32 mouse cellular contexts compared by ENCODE assay signal in the genomic region with DNA sequence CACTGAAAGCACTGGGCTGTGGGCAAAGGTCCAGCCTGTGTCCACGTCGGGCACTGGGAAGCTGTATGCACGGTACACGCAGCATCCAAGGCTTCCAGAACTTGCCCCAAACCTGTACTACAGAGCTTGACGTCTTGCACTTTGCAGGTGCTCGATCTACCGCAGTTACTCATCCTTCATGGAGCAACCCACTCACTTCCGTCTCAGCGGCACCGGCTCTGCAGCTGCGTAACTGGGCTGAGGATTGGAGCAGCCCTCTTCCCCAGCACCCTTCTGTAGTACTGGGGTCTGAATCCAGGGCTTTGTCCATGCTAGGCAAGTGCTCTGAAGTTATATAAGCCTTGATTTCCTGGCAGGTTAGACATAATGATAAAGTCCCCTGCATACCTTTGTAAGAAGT. TPM values are rescaled to one million over a fixed set of nuclear protein-coding genes. Genes with fewer than 3 reads are reported as not detected.
DNase-seq lines count a peak whose midpoint lies in the region; ATAC-seq lines count a peak whose summit lies in the region.
"Had no signal": no experiment of that assay in that cellular context is flagged by ENCODE, and none has a peak within 500 bp of the region (broad histone marks: within the 10 kb centered on the region; RNA-seq: fewer than 3 reads in every experiment).

No protein-coding gene starts in this region.

- 91% methylated on average over 11 of the region's 11 CpGs for WGBS in forebrain, embryonic 13.5 days
- WGBS in forebrain, embryonic 11.5 days, result 91% methylated on average over 11 of the region's 11 CpGs
- WGBS in hindbrain, embryonic 14.5 days, result 91% methylated on average over 11 of the region's 11 CpGs
- 93% methylated on average over 11 of the region's 11 CpGs for WGBS in hindbrain, embryonic 10.5 days
- 93% methylated on average over 11 of the region's 11 CpGs for WGBS in neural tube, embryonic 13.5 days

- ATAC-seq in forebrain, embryonic 13.5 days, result no peak
- no peak for ATAC-seq in forebrain, embryonic 11.5 days (replicated peaks; ENCODE audit: low FRiP score)
- no peak for ATAC-seq in hindbrain, embryonic 14.5 days (ENCODE audit: low FRiP score)
- 0 out of 2 replicates have a peak, but pooled peaks have one; percentile 22 for ATAC-seq in neural tube, embryonic 13.5 days (ENCODE audit: low read depth)
- ATAC-seq: CD4-positive, CD25-positive, alpha-beta regulatory T cell, adult 4 months; intestine, embryonic 15.5 days; Patski had no signal

- H3K27me3 ChIP-seq in forebrain, embryonic 13.5 days, result no peaks in the 10 kb centered on the region
- no peaks in the 10 kb centered on the region for H3K27me3 ChIP-seq in forebrain, embryonic 11.5 days (ENCODE audit: control insufficient read depth, insufficient read depth, low read length)
- H3K27me3 ChIP-seq in hindbrain, embryonic 14.5 days (ENCODE audit: control insufficient read depth, insufficient read depth, low read length), result no peaks in the 10 kb centered on the region
- H3K27me3 ChIP-seq in hindbrain, embryonic 10.5 days (ENCODE audit: insufficient read depth, poor library complexity, severe bottlenecking), result no peaks in the 10 kb centered on the region
- H3K27me3 ChIP-seq in neural tube, embryonic 13.5 days, result no peaks in the 10 kb centered on the region
- H3K27me3 ChIP-seq: intestine, embryonic 15.5 days; liver, embryonic 15.5 days; lung, embryonic 15.5 days; neural tube, embryonic 12.5 days had no signal

- H3K4me3 ChIP-seq in forebrain, embryonic 13.5 days, result no peak overlapping the region
- H3K4me3 ChIP-seq in forebrain, embryonic 11.5 days (ENCODE audit: low read depth, low read length), result no peak overlapping the region
- H3K4me3 ChIP-seq in hindbrain, embryonic 14.5 days (replicated peaks; ENCODE audit: low read length), result no peak overlapping the region
- H3K4me3 ChIP-seq in hindbrain, embryonic 10.5 days, result no peak overlapping the region
- H3K4me3 ChIP-seq in neural tube, embryonic 13.5 days, result no peak overlapping the region
- H3K4me3 ChIP-seq: gastrocnemius, adult 2 months; heart, embryonic 10.5 days; intestine, embryonic 15.5 days; limb, embryonic 10.5 days; liver, embryonic 15.5 days; lung, embryonic 15.5 days; megakaryocyte, embryonic 14.5 days; neural tube, embryonic 12.5 days had no signal

- H3K27ac ChIP-seq in forebrain, embryonic 13.5 days, result peak overlapping the region; percentile 57
- H3K27ac ChIP-seq in forebrain, embryonic 11.5 days (ENCODE audit: low read depth, low read length), result no peak overlapping the region
- H3K27ac ChIP-seq in hindbrain, embryonic 14.5 days, result peak overlapping the region; percentile 73
- no peak overlapping the region for H3K27ac ChIP-seq in hindbrain, embryonic 10.5 days
- H3K27ac ChIP-seq in neural tube, embryonic 13.5 days (replicated peaks), result peak overlapping the region; percentile 73
- H3K27ac ChIP-seq: gastrocnemius, adult 2 months; heart, embryonic 10.5 days; intestine, embryonic 15.5 days; limb, embryonic 10.5 days; liver, embryonic 15.5 days; lung, embryonic 15.5 days; neural tube, embryonic 12.5 days; stomach, postnatal 0 days had no signal

- H3K9ac ChIP-seq in forebrain, embryonic 13.5 days, result no peak overlapping the region
- H3K9ac ChIP-seq in forebrain, embryonic 11.5 days (ENCODE audit: low read length), result no peak overlapping the region
- no peak overlapping the region for H3K9ac ChIP-seq in hindbrain, embryonic 14.5 days
- no peak overlapping the region for H3K9ac ChIP-seq in neural tube, embryonic 13.5 days
- H3K9ac ChIP-seq: intestine, embryonic 15.5 days; liver, embryonic 15.5 days; lung, embryonic 15.5 days; neural tube, embryonic 12.5 days had no signal

- H3K4me1 ChIP-seq in forebrain, embryonic 13.5 days, result peaks cover 8% of the 10 kb centered on the region
- H3K4me1 ChIP-seq in forebrain, embryonic 11.5 days (replicated peaks; ENCODE audit: control insufficient read depth, insufficient read depth, low read length), result no peaks in the 10 kb centered on the region
- peaks cover 11% of the 10 kb centered on the region; the same call in 1 of the 2 replicates for H3K4me1 ChIP-seq in hindbrain, embryonic 14.5 days (replicated peaks; ENCODE audit: control insufficient read depth, insufficient read depth, low read length)
- H3K4me1 ChIP-seq in hindbrain, embryonic 10.5 days (replicated peaks), result peaks cover 9% of the 10 kb centered on the region; the same call in 1 of the 2 replicates
- peaks cover 15% of the 10 kb centered on the region for H3K4me1 ChIP-seq in neural tube, embryonic 13.5 days (replicated peaks)
- H3K4me1 ChIP-seq: intestine, embryonic 15.5 days; liver, embryonic 15.5 days; lung, embryonic 15.5 days; megakaryocyte, embryonic 14.5 days; neural tube, embryonic 12.5 days had no signal

- no peak for DNase-seq in forebrain, embryonic 11.5 days (ENCODE audit: low spot score)
- no peak for DNase-seq in hindbrain, embryonic 14.5 days (ENCODE audit: low spot score)
- DNase-seq in hindbrain, embryonic 10.5 days (ENCODE audit: low spot score), result no peak
- DNase-seq in neural tube, embryonic 10.5 days (ENCODE audit: extremely low spot score, low spot score), result no peak
- no peak for DNase-seq in ovary, postnatal 10 days (ENCODE audit: low spot score)
- DNase-seq in heart, adult 11 months, result no peak
- DNase-seq: adrenal gland, adult 2 months; cerebellum, adult 11-12 months; gastrocnemius, adult 2 months; heart, postnatal 4 days; kidney, adult 8-10 months; kidney, postnatal 10 days; liver; lung, postnatal 36 days; right cerebral cortex, postnatal 14 days had no signal

- no peaks in the 10 kb centered on the region for H3K9me3 ChIP-seq in forebrain, embryonic 13.5 days (replicated peaks)
- H3K9me3 ChIP-seq in forebrain, embryonic 11.5 days (ENCODE audit: control insufficient read depth, low read length), result no peaks in the 10 kb centered on the region
- H3K9me3 ChIP-seq in hindbrain, embryonic 14.5 days (ENCODE audit: control insufficient read depth, low read length), result no peaks in the 10 kb centered on the region
- H3K9me3 ChIP-seq in hindbrain, embryonic 10.5 days, result no peaks in the 10 kb centered on the region
- H3K9me3 ChIP-seq in neural tube, embryonic 13.5 days, result no peaks in the 10 kb centered on the region
- H3K9me3 ChIP-seq: G1E; heart, embryonic 10.5 days; intestine, embryonic 15.5 days; limb, embryonic 10.5 days; liver, embryonic 15.5 days; lung, embryonic 15.5 days; megakaryocyte, embryonic 14.5 days; neural tube, embryonic 12.5 days had no signal

- no peak overlapping the region for H3K4me2 ChIP-seq in forebrain, embryonic 13.5 days
- H3K4me2 ChIP-seq in forebrain, embryonic 11.5 days (ENCODE audit: low read depth, low read length, severe bottlenecking), result no peak overlapping the region
- no peak overlapping the region for H3K4me2 ChIP-seq in hindbrain, embryonic 14.5 days (replicated peaks)
- no peak overlapping the region for H3K4me2 ChIP-seq in neural tube, embryonic 13.5 days
- H3K4me2 ChIP-seq: intestine, embryonic 15.5 days; liver, embryonic 15.5 days; lung, embryonic 15.5 days; neural tube, embryonic 12.5 days had no signal

- H3K36me3 ChIP-seq in forebrain, embryonic 13.5 days (ENCODE audit: poor library complexity, severe bottlenecking), result no peaks in the 10 kb centered on the region
- H3K36me3 ChIP-seq in forebrain, embryonic 11.5 days (ENCODE audit: control insufficient read depth, insufficient read depth, low read length), result no peaks in the 10 kb centered on the region
- H3K36me3 ChIP-seq in hindbrain, embryonic 14.5 days (replicated peaks; ENCODE audit: control insufficient read depth, insufficient read depth), result no peaks in the 10 kb centered on the region
- H3K36me3 ChIP-seq in hindbrain, embryonic 10.5 days, result no peaks in the 10 kb centered on the region
- H3K36me3 ChIP-seq in neural tube, embryonic 13.5 days, result no peaks in the 10 kb centered on the region
- H3K36me3 ChIP-seq: G1E; heart, embryonic 10.5 days; intestine, embryonic 15.5 days; limb, embryonic 10.5 days; liver, embryonic 15.5 days; lung, embryonic 15.5 days; neural tube, embryonic 12.5 days had no signal

RNA-seq across cellular contexts. Expression of gene Rims4, which starts 27.2 kb away (rescaled TPM):
- 2.5 and 3.0 TPM in 2 replicates for polyA plus RNA-seq in forebrain, embryonic 13.5 days (2015; fragmentation: Nextera tagmentation; extraction: Ambion mirVana)
- polyA plus RNA-seq in forebrain, embryonic 11.5 days (2014; fragmentation: Nextera tagmentation; extraction: Ambion mirVana), result 0.98 and 1.2 TPM in 2 replicates
- 7.1 and 8.9 TPM in 2 replicates for polyA plus RNA-seq in hindbrain, embryonic 14.5 days (2014; fragmentation: Nextera tagmentation; extraction: Ambion mirVana)
- 1.2 and 1.6 TPM in 2 replicates for polyA plus RNA-seq in hindbrain, embryonic 10.5 days (2016; fragmentation: Nextera tagmentation; extraction: Ambion mirVana)
- 8.5 and 8.7 TPM in 2 replicates for polyA plus RNA-seq in neural tube, embryonic 13.5 days (2015; fragmentation: Nextera tagmentation; extraction: Ambion mirVana)
- polyA plus RNA-seq: CD4-positive, CD25-positive, alpha-beta regulatory T cell, adult 4 months; G1E; Patski; thymus, postnatal 0 days had no signal

RNA-seq across cellular contexts. Expression of gene Kcnk15, which starts 37.8 kb away (rescaled TPM):
- not detected in 2 replicates for polyA plus RNA-seq in forebrain, embryonic 13.5 days (2015; fragmentation: Nextera tagmentation; extraction: Ambion mirVana)
- polyA plus RNA-seq in forebrain, embryonic 11.5 days (2014; fragmentation: Nextera tagmentation; extraction: Ambion mirVana), result not detected in 2 replicates
- 0.29 TPM in 1 of 2 replicates, not detected in the other for polyA plus RNA-seq in hindbrain, embryonic 14.5 days (2014; fragmentation: Nextera tagmentation; extraction: Ambion mirVana)
- not detected in 2 replicates for polyA plus RNA-seq in hindbrain, embryonic 10.5 days (2016; fragmentation: Nextera tagmentation; extraction: Ambion mirVana)
- polyA plus RNA-seq in neural tube, embryonic 13.5 days (2015; fragmentation: Nextera tagmentation; extraction: Ambion mirVana), result not detected in 2 replicates
- polyA plus RNA-seq: CD4-positive, CD25-positive, alpha-beta regulatory T cell, adult 4 months; embryonic facial prominence, embryonic 11.5 days; G1E; gonadal fat pad, adult 2 months; heart, embryonic 10.5 days; heart, embryonic 16.5 days; intestine, embryonic 15.5 days; limb, embryonic 10.5 days; liver, embryonic 15.5 days; lung, embryonic 15.5 days; Patski; stomach, postnatal 0 days; thymus, postnatal 0 days had no signal

Comparison
In these comparisons a context has a peak if more than half of its experiments do, and no peak if none do; other contexts are left out.
1. H3K27ac ChIP-seq: peak in forebrain, embryonic 13.5 days (single experiment), hindbrain, embryonic 14.5 days (single experiment) and neural tube, embryonic 13.5 days (single experiment); none in forebrain, embryonic 11.5 days (single experiment) and hindbrain, embryonic 10.5 days (single experiment).